Mouse (Mus musculus) forebrain, embryonic 16.5 days (tissue): ENCODE measurements around the gene C130050O18Rik. TPM values are rescaled to one million over a fixed set of nuclear protein-coding genes. Genes with fewer than 3 reads are reported as not detected.

Experiments used
- ATAC-seq: fragments of 200-750 bp; cut with Nextera tagmentation; 2 replicates; pipeline ENCODE4 v1.8.0; 2017; ENCODE audit warnings: mild to moderate bottlenecking, moderate library complexity
- H3K27ac ChIP-seq: fragments of 300-500 bp; sonication (generic); 2 replicates; pipeline ENCODE4 v1.5.1; 2014; ENCODE audit warnings: low read length, control low read depth
- H3K27me3 ChIP-seq: fragments of 300-500 bp; sonication (generic); replicated peaks from 2 replicates; pipeline ENCODE4 v1.6.1; 2014; ENCODE audit warnings: low read length; ENCODE audit not compliant: control insufficient read depth, insufficient read depth
- H3K36me3 ChIP-seq: fragments of 300-500 bp; sonication (generic); 2 replicates; pipeline ENCODE4 v1.6.1; 2014; ENCODE audit not compliant: control insufficient read depth, insufficient read depth
- H3K4me1 ChIP-seq: fragments of 300-500 bp; sonication (generic); replicated peaks from 2 replicates; pipeline ENCODE4 v1.6.1; 2014; ENCODE audit warnings: low read length; ENCODE audit not compliant: control insufficient read depth, insufficient read depth
- H3K4me2 ChIP-seq: fragments of 300-500 bp; sonication (generic); 2 replicates; pipeline ENCODE4 v1.6.1; 2014; ENCODE audit warnings: mild to moderate bottlenecking, low read length, control low read depth
- H3K4me3 ChIP-seq: fragments of 300-500 bp; sonication (generic); replicated peaks from 2 replicates; pipeline ENCODE4 v1.5.1; 2014; ENCODE audit warnings: mild to moderate bottlenecking, low read length, control low read depth
- H3K9ac ChIP-seq: fragments of 300-500 bp; sonication (generic); replicated peaks from 2 replicates; pipeline ENCODE4 v1.6.1; 2014; ENCODE audit warnings: low read depth, low read length, control low read depth
- H3K9me3 ChIP-seq: fragments of 300-500 bp; sonication (generic); 2 replicates; pipeline ENCODE4 v1.6.1; 2016; ENCODE audit warnings: low read length; ENCODE audit not compliant: control insufficient read depth
- WGBS: fragments of 180-500 bp; shearing (Covaris S2); extraction: QIAGEN DNeasy Blood & Tissue Kit; methylation state at CpG from one replicate; pipeline ENCODE4 v1.1.7; 2014; 5-methylcytosine and 5-hydroxymethylcytosine counted together
- polyA plus RNA-seq: library from polyadenylated mRNA; unstranded; fragments of >200 nt; fragmentation: Nextera tagmentation; extraction: Ambion mirVana; gene quantifications from 2 replicates; pipeline ENCODE4 v1.2.1, GENCODE M21; 2015

Gene C130050O18Rik
- polyA plus RNA-seq, 1 experiment from 2014 or later = 0.37 TPM

GRCm38 (mm10) chr5:139441726-139442018 is 36.6 kb downstream of the C130050O18Rik start:
- no peak overlapping the region for H3K4me2 ChIP-seq
- no peak overlapping the region for H3K27ac ChIP-seq
- no peak for ATAC-seq
- H3K36me3 ChIP-seq = no peaks in the 10 kb centered on the region
- peaks cover 21% of the 10 kb centered on the region for H3K4me1 ChIP-seq
- no peak overlapping the region for H3K9ac ChIP-seq
- H3K9me3 ChIP-seq = no peaks in the 10 kb centered on the region
- no peaks in the 10 kb centered on the region for H3K27me3 ChIP-seq
- H3K4me3 ChIP-seq = no peak overlapping the region
- 90% methylated on average over 2 of the region's 2 CpGs for WGBS

GRCm38 (mm10) chr5:139442428-139442827 is 37.3 kb downstream of the C130050O18Rik start:
- H3K36me3 ChIP-seq = no peaks in the 10 kb centered on the region
- WGBS = 78% methylated on average over 12 of the region's 12 CpGs
- H3K4me1 ChIP-seq = peaks cover 21% of the 10 kb centered on the region
- H3K27ac ChIP-seq = peak overlapping the region; percentile 47; the same call in 1 of the 2 replicates
- H3K9me3 ChIP-seq = no peaks in the 10 kb centered on the region
- no peak overlapping the region for H3K9ac ChIP-seq
- no peaks in the 10 kb centered on the region for H3K27me3 ChIP-seq
- H3K4me2 ChIP-seq = no peak overlapping the region
- no peak for ATAC-seq
- no peak overlapping the region for H3K4me3 ChIP-seq

DNA sequence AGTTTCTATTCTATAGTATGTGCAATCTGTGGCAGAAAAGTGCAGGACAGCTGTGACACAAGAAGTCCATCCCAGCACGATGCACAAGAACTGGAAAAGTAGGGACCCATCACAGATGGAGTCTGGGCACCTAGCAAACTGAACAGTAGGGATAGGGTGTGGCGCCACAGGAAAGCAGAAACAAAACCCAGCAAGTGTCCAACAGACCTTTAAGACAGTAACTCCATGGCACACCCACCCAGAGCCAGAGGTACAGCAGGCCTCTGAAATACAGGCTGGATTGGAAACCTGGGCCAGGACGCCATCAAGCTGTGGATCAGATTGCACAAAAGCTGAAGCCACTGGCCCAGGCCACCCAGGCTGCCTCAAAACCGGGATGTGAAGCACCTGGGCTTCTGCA is 37.9 kb downstream of the C130050O18Rik start:
- H3K4me3 ChIP-seq = no peak overlapping the region
- no peak for ATAC-seq

GRCm38 (mm10) chr5:139445258-139445657 is 40.2 kb downstream of the C130050O18Rik start:
- Histone ChIP-seq H3K9ac (no peak overlapping the region), H3K9me3 (no peaks in the 10 kb centered on the region), H3K4me3 (no peak overlapping the region), H3K27me3 (no peaks in the 10 kb centered on the region), H3K27ac (no peak overlapping the region), H3K4me2 (no peak overlapping the region), H3K36me3 (no peaks in the 10 kb centered on the region), H3K4me1 (peaks cover 24% of the 10 kb centered on the region)
- 81% methylated on average over 8 of the region's 8 CpGs for WGBS
- ATAC-seq = no peak

More for the DNA sequence above, 37.9 kb downstream of the C130050O18Rik start:
- H3K4me1 ChIP-seq = peaks cover 21% of the 10 kb centered on the region
- H3K4me2 ChIP-seq = no peak overlapping the region
- WGBS = 81% methylated on average over 4 of the region's 4 CpGs
- H3K27me3 ChIP-seq = no peaks in the 10 kb centered on the region
- H3K36me3 ChIP-seq = no peaks in the 10 kb centered on the region
- no peak overlapping the region for H3K9ac ChIP-seq
- H3K27ac ChIP-seq = 0 out of 2 replicates have a peak overlapping the region, but pooled peaks have one; percentile 21
- H3K9me3 ChIP-seq = no peaks in the 10 kb centered on the region

DNA sequence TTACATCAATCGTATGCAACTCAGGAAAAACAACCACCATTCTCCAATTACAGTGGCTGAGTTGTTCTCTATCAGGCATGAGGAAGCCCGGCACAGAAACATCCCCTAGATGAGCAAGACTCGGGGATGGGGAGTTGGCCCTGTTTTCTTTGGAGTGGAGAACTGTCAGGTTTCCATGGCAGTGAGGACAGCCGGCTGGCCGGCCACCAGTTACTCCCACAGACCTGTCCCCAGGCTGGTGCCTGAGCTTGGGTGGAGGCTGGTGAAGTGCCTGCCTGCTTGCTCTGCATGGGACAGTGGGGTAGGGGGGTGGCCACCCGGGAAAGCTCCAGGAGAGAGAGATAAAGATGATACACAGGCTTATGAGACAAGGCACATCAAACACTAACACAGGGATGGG is 42.9 kb downstream of the C130050O18Rik start:
- no peaks in the 10 kb centered on the region for H3K36me3 ChIP-seq
- H3K27ac ChIP-seq = no peak overlapping the region
- no peak overlapping the region for H3K4me2 ChIP-seq
- peaks cover 10% of the 10 kb centered on the region for H3K4me1 ChIP-seq
- H3K27me3 ChIP-seq = no peaks in the 10 kb centered on the region
- H3K4me3 ChIP-seq = no peak overlapping the region
- no peak for ATAC-seq
- 76% methylated on average over 6 of the region's 6 CpGs for WGBS
- H3K9ac ChIP-seq = no peak overlapping the region
- H3K9me3 ChIP-seq = no peaks in the 10 kb centered on the region

- Histone ChIP-seq H3K9me3 (no peaks in the 10 kb centered on the region), H3K27me3 (no peaks in the 10 kb centered on the region), H3K4me2 (no peak overlapping the region), H3K9ac (no peak overlapping the region), H3K4me1 (peaks cover 10% of the 10 kb centered on the region), H3K27ac (no peak overlapping the region), H3K4me3 (no peak overlapping the region), H3K36me3 (no peaks in the 10 kb centered on the region)
- 53% methylated on average over 5 of the region's 5 CpGs for WGBS
- no peak for ATAC-seq
Observed at GRCm38 (mm10) chr5:139449161-139449791, 44.2 kb downstream of the C130050O18Rik start.

GRCm38 (mm10) chr5:139449926-139450325 is 44.8 kb downstream of the C130050O18Rik start:
- Histone ChIP-seq H3K27me3 (no peaks in the 10 kb centered on the region), H3K27ac (no peak overlapping the region), H3K36me3 (no peaks in the 10 kb centered on the region), H3K9ac (no peak overlapping the region), H3K9me3 (no peaks in the 10 kb centered on the region), H3K4me3 (no peak overlapping the region), H3K4me2 (no peak overlapping the region), H3K4me1 (peaks cover 10% of the 10 kb centered on the region)
- 47% methylated on average over 4 of the region's 4 CpGs for WGBS
- no peak for ATAC-seq

- Histone ChIP-seq H3K9me3 (no peaks in the 10 kb centered on the region), H3K4me3 (no peak overlapping the region), H3K4me1 (peaks cover 10% of the 10 kb centered on the region), H3K4me2 (no peak overlapping the region), H3K9ac (no peak overlapping the region), H3K36me3 (no peaks in the 10 kb centered on the region), H3K27me3 (no peaks in the 10 kb centered on the region), H3K27ac (no peak overlapping the region)
- ATAC-seq = no peak
- WGBS = 88% methylated on average over 10 of the region's 10 CpGs
Observed at GRCm38 (mm10) chr5:139453031-139453430, 48.0 kb downstream of the C130050O18Rik start.

- H3K4me3 ChIP-seq = no peak overlapping the region
- ATAC-seq = no peak
Observed at GRCm38 (mm10) chr5:139455166-139455565, 50.1 kb downstream of the C130050O18Rik start.

GRCm38 (mm10) chr5:139457241-139457640 is 52.2 kb downstream of the C130050O18Rik start:
- ATAC-seq = no peak
- Histone ChIP-seq H3K27ac (no peak overlapping the region), H3K9ac (no peak overlapping the region), H3K36me3 (no peaks in the 10 kb centered on the region), H3K4me2 (no peak overlapping the region), H3K4me1 (peaks cover 15% of the 10 kb centered on the region), H3K4me3 (no peak overlapping the region), H3K9me3 (no peaks in the 10 kb centered on the region), H3K27me3 (no peaks in the 10 kb centered on the region)
- 87% methylated on average over 8 of the region's 8 CpGs for WGBS

More at GRCm38 (mm10) chr5:139455166-139455565, 50.1 kb downstream of the C130050O18Rik start:
- no peak overlapping the region for H3K9ac ChIP-seq
- H3K4me1 ChIP-seq = peaks cover 12% of the 10 kb centered on the region
- WGBS = 93% methylated on average over 12 of the region's 12 CpGs
- H3K27ac ChIP-seq = no peak overlapping the region
- no peaks in the 10 kb centered on the region for H3K36me3 ChIP-seq
- no peaks in the 10 kb centered on the region for H3K9me3 ChIP-seq
- H3K27me3 ChIP-seq = no peaks in the 10 kb centered on the region
- no peak overlapping the region for H3K4me2 ChIP-seq
